In genomic region chr7:131861157-131861556, GRCm38 (mm10) we compare ENCODE assay signal across 27 mouse cellular contexts.
DNase-seq lines count a peak whose midpoint lies in the region; TF ChIP-seq lines count a peak whose summit lies in the region.
"Had no signal": no experiment of that assay in that cellular context is flagged by ENCODE, and none has a peak within 500 bp of the region (broad histone marks: within the 10 kb centered on the region; RNA-seq: fewer than 3 reads in every experiment).

No protein-coding gene starts in this region.

- TF ChIP-seq CTCF in layer of hippocampus, adult 2 months (conservative IDR thresholded peaks at IDR 0.05), result peak; percentile 42

- no peak overlapping the region for H3K4me3 ChIP-seq in layer of hippocampus, adult 2 months
- H3K4me3 ChIP-seq: limb, embryonic 13.5 days; midbrain, embryonic 10.5 days; midbrain, embryonic 15.5 days; myocyte; neural tube, embryonic 12.5 days had no signal

- no peak for DNase-seq in layer of hippocampus, adult 2 months (ENCODE audit: low spot score in 2 of 2)
- DNase-seq in layer of hippocampus, postnatal 36 days, result no peak
- peak; percentile 22 for DNase-seq in retina, embryonic 14.5 days (ENCODE audit: low spot score)
- DNase-seq in retina, postnatal 1 day, result no peak
- DNase-seq in R1 (ENCODE audit: low read depth, low spot score), result peak; percentile 5
- DNase-seq in right cerebral cortex, adult 2 months (ENCODE audit: low spot score in 2 of 2), result no peak
- DNase-seq in urinary bladder, postnatal 10 days (ENCODE audit: low spot score), result no peak
- DNase-seq: adrenal gland, adult 2 months; adrenal gland, postnatal 36 days; cerebellum, adult 11 months; cerebellum, adult 9-10 months; cerebellum, postnatal 36 days; gastrocnemius, postnatal 36 days; heart, adult 18-20 months; heart, postnatal 4 days; kidney, adult 8-10 months; kidney, postnatal 10 days; layer of hippocampus, adult 9-11 months; lung, postnatal 10 days; right cerebral cortex, postnatal 14 days; thymus, postnatal 14 days had no signal

- no peak overlapping the region for H3K27ac ChIP-seq in layer of hippocampus, adult 2 months
- H3K27ac ChIP-seq: hindbrain, embryonic 14.5 days; limb, embryonic 13.5 days; midbrain, embryonic 10.5 days; midbrain, embryonic 15.5 days; neural tube, embryonic 12.5 days had no signal

Comparison
In these comparisons a context has a peak if more than half of its experiments do, and no peak if none do; other contexts are left out.
1. DNase-seq: peak in retina, embryonic 14.5 days (single experiment) and R1 (single experiment); none in layer of hippocampus, adult 2 months (0 of 2), layer of hippocampus, postnatal 36 days (0 of 2), retina, postnatal 1 day (single experiment), right cerebral cortex, adult 2 months (0 of 2) and urinary bladder, postnatal 10 days (single experiment).